Mouse (Mus musculus) stomach, postnatal 0 days (tissue): ENCODE data around the gene Gm11111. TPM values are rescaled to one million over a fixed set of nuclear protein-coding genes. Genes with fewer than 3 reads are reported as not detected.
A peak's percentile ranks its signal among the peaks of the same experiment; 100 is the strongest.

Source experiments
- ATAC-seq: fragments of 200-750 bp; cut with Nextera tagmentation; 2 replicates; pipeline ENCODE4 v1.8.0; 2017; ENCODE audit not compliant: low FRiP score, low TSS enrichment
- DNase-seq: peaks from one replicate; pipeline ENCODE4 v3.0.0-alpha.2; 2016; ENCODE audit warnings: low spot score
- H3K27ac ChIP-seq: fragments of 300-500 bp; sonication (generic); replicated peaks from 2 replicates; pipeline ENCODE4 v1.5.1; 2014; ENCODE audit warnings: mild to moderate bottlenecking, control low read depth
- H3K27me3 ChIP-seq: fragments of 300-500 bp; sonication (generic); 2 replicates; pipeline ENCODE4 v1.6.1; 2014; ENCODE audit warnings: low read length; ENCODE audit not compliant: control insufficient read depth, insufficient read depth
- H3K36me3 ChIP-seq: fragments of 300-500 bp; sonication (generic); 2 replicates; pipeline ENCODE4 v1.6.1; 2014; ENCODE audit warnings: low read length, mixed read lengths; ENCODE audit not compliant: control insufficient read depth, insufficient read depth
- H3K4me1 ChIP-seq: fragments of 300-500 bp; sonication (generic); replicated peaks from 2 replicates; pipeline ENCODE4 v1.6.1; 2014; ENCODE audit warnings: antibody characterized with exemption; ENCODE audit not compliant: control insufficient read depth, insufficient read depth
- H3K4me2 ChIP-seq: fragments of 300-500 bp; sonication (generic); replicated peaks from 2 replicates; pipeline ENCODE4 v1.6.1; 2014; ENCODE audit warnings: low read depth, mild to moderate bottlenecking, control low read depth, moderate library complexity
- H3K4me3 ChIP-seq: fragments of 300-500 bp; sonication (generic); 2 replicates; pipeline ENCODE4 v1.5.1; 2014; ENCODE audit warnings: low read depth, low read length, control low read depth
- H3K9ac ChIP-seq: fragments of 300-500 bp; sonication (generic); 2 replicates; pipeline ENCODE4 v1.6.1; 2014; ENCODE audit warnings: mild to moderate bottlenecking, low read length, control low read depth, mixed read lengths
- H3K9me3 ChIP-seq: fragments of 300-500 bp; sonication (generic); 2 replicates; pipeline ENCODE4 v1.6.1; 2016; ENCODE audit warnings: low read length; ENCODE audit not compliant: control insufficient read depth
- CTCF ChIP-seq: IDR thresholded peaks from 2 replicates; pipeline ENCODE4 v1.5.1; 2016; ENCODE audit warnings: antibody characterized with exemption, low read depth, mild to moderate bottlenecking, moderate library complexity
- EP300 ChIP-seq: optimal IDR thresholded peaks from 2 replicates; pipeline ENCODE3; 2016; ENCODE audit warnings: antibody characterized with exemption
- WGBS: fragments of 180-500 bp; shearing (Covaris S2); extraction: QIAGEN DNeasy Blood & Tissue Kit; methylation state at CpG from one replicate; pipeline ENCODE4 v1.1.7; 2014; 5-methylcytosine and 5-hydroxymethylcytosine counted together
- polyA plus RNA-seq: library from polyadenylated mRNA; unstranded; fragments of >200 nt; fragmentation: Nextera tagmentation; extraction: Ambion mirVana; gene quantifications from 2 replicates; pipeline ENCODE4 v1.2.1, GENCODE M21; 2015

Gm11111 gene
- polyA plus RNA-seq, result not detected in 2 replicates

DNA sequence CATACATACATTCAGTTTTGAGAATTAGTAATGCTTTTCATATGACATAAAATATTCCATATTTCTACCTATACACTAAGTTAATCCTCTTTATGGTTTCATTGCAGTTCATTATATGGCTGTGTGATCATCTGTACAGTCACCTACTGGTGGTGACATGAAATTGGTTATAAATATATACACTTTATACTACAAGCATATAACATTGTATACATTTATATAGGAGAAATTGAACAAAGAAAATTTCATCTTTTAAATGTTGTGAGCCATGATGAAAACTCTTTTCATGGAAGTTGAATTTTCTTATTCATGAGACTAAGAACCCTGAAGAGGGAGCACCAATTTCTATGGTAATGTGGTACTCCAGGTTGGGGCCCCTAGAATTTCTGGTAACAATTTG lies at the start of gene Gm11111:
Gene Gm11111 (plus strand): TSS at position 301 of the 400 bp plus-strand sequence.
- no peak for TF ChIP-seq CTCF
- no peak for TF ChIP-seq EP300
- no peaks in the 10 kb centered on the region for H3K4me1 ChIP-seq

DNA sequence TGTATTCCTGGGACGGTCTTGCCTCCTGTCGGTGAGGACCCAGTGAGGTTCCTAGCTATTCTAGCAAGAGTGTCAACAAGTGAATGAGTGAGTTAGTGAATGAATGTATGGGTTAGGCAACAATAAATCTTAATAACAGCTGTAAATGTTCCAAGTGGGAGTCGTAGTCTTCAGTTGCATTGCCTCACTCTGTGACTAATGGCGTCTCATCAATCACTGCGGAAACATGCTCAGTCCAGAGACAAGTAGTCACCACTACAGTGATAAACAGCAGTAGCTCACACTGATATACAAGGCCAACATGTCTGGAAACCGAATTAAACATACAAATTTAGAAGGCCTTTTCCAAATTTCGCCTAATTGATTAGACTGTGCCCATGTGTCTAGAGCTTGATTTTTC lies 36.3 kb upstream of the Gm11111 start:
- no peak for TF ChIP-seq CTCF
- TF ChIP-seq EP300, result no peak
- ATAC-seq (no peak), DNase-seq (no peak)

More for the DNA sequence above, at the start of gene Gm11111:
- Histone ChIP-seq H3K4me3 (no peak within 1 kb of the TSS), H3K36me3 (no peaks in the 10 kb centered on the region), H3K9me3 (no peaks in the 10 kb centered on the region), H3K4me2 (no peak within 1 kb of the TSS), H3K27ac (no peak within 1 kb of the TSS), H3K27me3 (no peaks in the 10 kb centered on the region), H3K9ac (no peak within 1 kb of the TSS)
- ATAC-seq (no peak), DNase-seq (no peak)

DNA sequence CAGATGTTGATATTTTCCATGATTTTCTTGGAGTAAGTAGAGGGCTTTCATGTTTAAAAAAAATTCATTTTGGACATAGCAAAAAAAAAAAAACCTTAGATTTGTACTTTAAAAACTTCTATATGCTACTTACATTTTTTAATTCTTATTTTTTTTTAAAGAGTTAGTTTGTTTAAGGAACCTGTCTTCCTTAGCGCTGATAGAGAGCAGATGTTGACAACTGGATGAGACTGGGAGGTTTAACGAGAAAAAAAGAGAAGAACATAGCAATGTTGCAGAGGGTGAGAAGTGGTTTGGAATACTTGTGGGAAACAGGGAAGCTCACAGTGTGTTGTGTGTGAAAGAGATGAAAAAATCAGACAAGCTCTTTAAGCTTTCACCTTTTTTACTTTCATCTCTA lies 32.4 kb upstream of the Gm11111 start:
- no peaks in the 10 kb centered on the region for H3K9me3 ChIP-seq
- no peaks in the 10 kb centered on the region for H3K27me3 ChIP-seq
- ATAC-seq, result no peak
- DNase-seq, result no peak
- H3K36me3 ChIP-seq, result no peaks in the 10 kb centered on the region
- TF ChIP-seq EP300, result no peak
- H3K4me3 ChIP-seq, result no peak overlapping the region
- WGBS, result 56% methylated on average over 2 of the region's 2 CpGs
- no peak overlapping the region for H3K27ac ChIP-seq
- no peaks in the 10 kb centered on the region for H3K4me1 ChIP-seq
- H3K4me2 ChIP-seq, result no peak overlapping the region
- no peak overlapping the region for H3K9ac ChIP-seq

More for the DNA sequence above, 36.3 kb upstream of the Gm11111 start:
- Histone ChIP-seq H3K4me3 (no peak overlapping the region), H3K27me3 (no peaks in the 10 kb centered on the region), H3K36me3 (no peaks in the 10 kb centered on the region), H3K4me2 (no peak overlapping the region), H3K9ac (no peak overlapping the region), H3K4me1 (no peaks in the 10 kb centered on the region), H3K27ac (no peak overlapping the region), H3K9me3 (no peaks in the 10 kb centered on the region)
- WGBS, result 67% methylated on average over 7 of the region's 7 CpGs

DNA sequence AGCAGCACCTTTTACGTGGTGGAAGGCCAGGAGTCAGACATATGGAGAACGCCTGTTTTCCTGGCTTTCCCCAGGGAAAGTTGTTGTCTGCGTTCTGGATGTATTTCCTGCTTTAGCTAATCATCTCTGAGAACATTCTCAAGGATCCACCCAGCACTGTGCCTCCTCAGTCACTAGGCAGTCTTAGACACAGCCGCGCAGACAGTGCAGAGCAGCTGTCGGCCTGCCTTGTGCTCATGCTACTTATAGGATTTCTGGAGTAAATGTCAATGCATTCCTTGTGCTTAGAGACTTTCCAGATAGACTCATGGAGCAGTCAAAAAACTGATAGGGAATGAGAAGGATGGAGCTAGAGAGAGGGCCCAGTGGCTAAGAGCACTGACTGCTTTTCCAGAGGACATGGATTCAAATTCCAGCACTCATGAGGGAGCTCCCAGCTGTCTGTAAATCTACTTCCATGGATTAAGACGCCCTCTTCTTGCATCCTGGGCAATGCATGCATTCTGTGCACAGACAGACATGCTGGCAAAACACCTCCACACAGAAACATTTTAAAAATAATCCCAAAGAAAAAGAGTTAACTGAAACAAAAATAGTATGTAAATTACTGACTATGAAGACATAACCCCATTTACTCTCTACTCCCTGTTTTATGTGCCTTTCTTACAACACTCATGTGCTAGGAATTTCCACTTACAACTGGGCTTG lies 30.1 kb upstream of the Gm11111 start:
- Histone ChIP-seq H3K27ac (no peak overlapping the region), H3K9me3 (no peaks in the 10 kb centered on the region), H3K27me3 (no peaks in the 10 kb centered on the region), H3K4me3 (no peak overlapping the region), H3K9ac (no peak overlapping the region), H3K36me3 (no peaks in the 10 kb centered on the region), H3K4me2 (no peak overlapping the region), H3K4me1 (no peaks in the 10 kb centered on the region)
- 90% methylated on average over 7 of the region's 7 CpGs for WGBS
- DNase-seq (no peak), ATAC-seq (no peak)
- TF ChIP-seq EP300 (no peak), CTCF (no peak)

DNA sequence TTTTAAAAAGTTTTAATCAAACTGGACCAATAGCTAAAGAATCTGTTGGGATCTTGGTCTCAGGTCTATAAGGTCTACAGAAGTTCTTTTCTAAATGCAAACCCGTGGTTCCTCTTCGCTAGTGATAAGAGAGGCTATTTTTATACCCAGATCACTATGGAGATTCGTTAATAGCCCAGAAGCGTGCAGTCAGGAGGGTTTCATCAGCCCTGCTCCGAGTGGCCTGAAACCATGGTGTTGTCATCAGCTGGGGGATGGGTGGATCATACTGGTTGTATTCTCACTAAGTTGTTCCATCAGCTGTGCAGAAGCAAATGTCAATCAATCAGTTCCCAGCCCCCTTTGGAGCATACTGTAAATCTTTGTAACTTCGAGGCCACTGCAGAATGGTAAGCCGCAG lies 29.4 kb upstream of the Gm11111 start:
- 91% methylated on average over 7 of the region's 7 CpGs for WGBS
- no peak for DNase-seq
- Histone ChIP-seq H3K36me3 (no peaks in the 10 kb centered on the region), H3K9me3 (no peaks in the 10 kb centered on the region), H3K4me2 (no peak overlapping the region), H3K9ac (no peak overlapping the region), H3K27ac (no peak overlapping the region), H3K4me1 (no peaks in the 10 kb centered on the region), H3K27me3 (no peaks in the 10 kb centered on the region), H3K4me3 (no peak overlapping the region)
- ATAC-seq, result no peak
- TF ChIP-seq EP300 (no peak), CTCF (no peak)

DNA sequence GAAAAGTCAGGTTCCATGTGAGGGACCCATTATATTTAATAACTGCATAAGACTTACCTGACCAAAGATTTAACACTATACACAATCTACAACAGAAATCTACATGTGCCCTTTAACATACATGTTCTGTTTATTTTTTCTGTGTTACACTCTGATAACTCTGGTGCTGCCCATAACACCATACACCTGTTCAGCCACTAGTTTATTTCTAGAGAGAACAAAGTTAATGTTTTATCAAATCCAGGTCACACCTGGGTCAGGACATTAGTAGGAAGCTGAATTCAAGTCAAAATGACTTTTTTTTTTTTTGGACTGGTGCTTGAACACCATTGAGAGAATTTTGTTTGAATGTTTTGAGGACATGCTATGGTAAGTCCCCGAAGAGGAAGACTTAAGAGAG lies 28.7 kb upstream of the Gm11111 start:
- Histone ChIP-seq H3K9ac (no peak overlapping the region), H3K27me3 (no peaks in the 10 kb centered on the region), H3K27ac (no peak overlapping the region), H3K4me1 (no peaks in the 10 kb centered on the region), H3K4me2 (no peak overlapping the region), H3K36me3 (no peaks in the 10 kb centered on the region), H3K4me3 (no peak overlapping the region), H3K9me3 (no peaks in the 10 kb centered on the region)
- ATAC-seq (peak; percentile 60; the same call in 1 of the 2 replicates), DNase-seq (no peak)
- TF ChIP-seq CTCF, result no peak
- no peak for TF ChIP-seq EP300
- 67% methylated on average over 1 of the region's 1 CpGs for WGBS
